Mouse (Mus musculus): ENCODE measurements at regions not wholly inside any gene's neighbourhood (a gene's known extent, or its start where the extent isn't known, plus 50 kb on each side); places are given as distances from the start of the nearest gene placed in this dataset.

DNA sequence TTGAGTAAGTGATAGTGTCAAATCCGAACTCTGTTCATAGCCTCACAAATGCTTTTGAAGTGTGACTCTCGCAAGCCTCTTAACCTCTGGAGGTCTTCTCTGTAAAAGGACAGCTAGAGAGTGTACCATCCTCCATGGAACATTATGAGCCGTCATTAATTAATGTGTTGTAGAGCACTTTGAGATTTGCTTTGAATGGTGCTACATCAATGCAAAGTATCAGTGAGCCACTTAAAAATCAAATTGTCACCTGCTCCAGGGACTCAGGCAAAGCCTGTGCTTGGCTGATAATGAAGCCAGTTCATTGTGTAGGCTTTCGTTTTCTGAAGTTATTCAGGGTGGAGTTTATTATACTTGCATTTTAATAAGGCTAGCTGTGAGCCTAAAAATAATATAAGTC is 801.8 kb upstream of the B3galt2 start:
- no peaks in the 10 kb centered on the region for H3K27me3 ChIP-seq (ENCODE audit: control insufficient read depth, insufficient read depth, low read length)

DNA sequence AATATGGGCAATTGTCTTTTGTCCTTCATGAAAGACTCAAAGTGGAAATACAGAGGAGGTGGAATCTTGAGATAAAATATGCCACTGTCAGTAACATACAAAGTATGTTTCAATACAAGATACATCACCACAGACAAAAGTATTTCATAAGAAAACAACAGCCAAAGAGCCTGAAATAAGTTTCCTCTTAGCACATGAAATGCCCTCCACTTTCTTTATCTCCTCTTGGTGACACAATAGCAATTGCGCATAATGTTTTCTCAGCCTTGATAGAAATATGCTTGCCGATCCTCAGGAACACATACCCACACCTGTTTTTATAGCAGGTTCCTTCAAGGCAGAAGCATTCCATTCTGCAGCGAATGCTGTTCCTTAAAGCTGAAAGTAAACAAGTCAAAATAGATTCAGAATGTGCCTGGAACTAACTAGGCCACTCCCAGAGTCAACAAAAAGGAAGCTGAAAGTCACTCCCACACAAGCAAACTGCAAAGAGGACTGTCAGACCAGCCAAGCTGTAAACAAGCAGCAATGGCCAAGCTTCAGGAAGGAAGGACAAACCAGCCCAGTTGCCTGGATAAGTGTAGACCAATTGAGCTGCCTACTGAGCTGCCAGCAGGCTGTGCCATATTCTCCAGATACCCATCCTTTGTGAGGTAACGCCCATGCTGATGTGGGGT is 773.3 kb upstream of the B3galt2 start:
- H3K4me2 ChIP-seq (ENCODE audit: low read depth, low read length) = no peak overlapping the region
- no peaks in the 10 kb centered on the region for H3K4me1 ChIP-seq (ENCODE audit: control insufficient read depth, insufficient read depth, low read length)
- no peaks in the 10 kb centered on the region for H3K9me3 ChIP-seq (replicated peaks; ENCODE audit: control insufficient read depth, low read length)
- no peak overlapping the region for H3K4me3 ChIP-seq (replicated peaks; ENCODE audit: low read length)
- 60% methylated on average over 4 of the region's 4 CpGs for WGBS
- no peaks in the 10 kb centered on the region for H3K27me3 ChIP-seq (ENCODE audit: control insufficient read depth, insufficient read depth, low read length)
- no peaks in the 10 kb centered on the region for H3K36me3 ChIP-seq (ENCODE audit: control insufficient read depth, insufficient read depth, low read length)
- no peak for ATAC-seq (ENCODE audit: insufficient read depth, low FRiP score)
- no peak overlapping the region for H3K27ac ChIP-seq (ENCODE audit: low read length)
- no peak overlapping the region for H3K9ac ChIP-seq (ENCODE audit: low read length)

More for the DNA sequence above, 801.8 kb upstream of the B3galt2 start:
- Histone ChIP-seq H3K4me1 (ENCODE audit: control insufficient read depth, insufficient read depth, low read length) (no peaks in the 10 kb centered on the region), H3K36me3 (ENCODE audit: control insufficient read depth, insufficient read depth, low read length) (no peaks in the 10 kb centered on the region), H3K4me3 (replicated peaks; ENCODE audit: low read length) (no peak overlapping the region), H3K9ac (ENCODE audit: low read length) (no peak overlapping the region), H3K9me3 (replicated peaks; ENCODE audit: control insufficient read depth, low read length) (no peaks in the 10 kb centered on the region), H3K27ac (ENCODE audit: low read length) (no peak overlapping the region), H3K4me2 (ENCODE audit: low read depth, low read length) (no peak overlapping the region)
- WGBS = 49% methylated on average over 4 of the region's 4 CpGs
- ATAC-seq (ENCODE audit: insufficient read depth, low FRiP score) = no peak

DNA sequence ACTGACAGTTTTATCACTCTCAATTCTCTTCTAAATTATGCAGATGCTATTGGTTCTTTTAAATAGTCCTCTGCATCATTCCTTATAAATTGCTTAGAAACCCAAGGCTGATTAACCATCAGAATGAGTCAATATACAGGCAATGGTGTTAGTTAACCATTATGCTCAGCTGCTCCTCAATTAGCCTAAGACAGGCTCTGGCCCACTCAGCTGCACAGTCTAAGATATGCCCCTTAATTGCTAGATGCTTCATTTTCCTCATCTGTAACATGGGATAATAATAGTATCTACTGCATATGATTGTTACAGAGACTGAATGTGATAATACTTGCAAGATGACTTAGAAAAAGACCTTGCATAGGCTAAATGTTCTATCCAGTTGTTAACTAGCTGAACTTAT is 748.6 kb upstream of the B3galt2 start:
- ATAC-seq (ENCODE audit: insufficient read depth, low FRiP score) = no peak
- Histone ChIP-seq H3K4me3 (replicated peaks; ENCODE audit: low read length) (no peak overlapping the region), H3K9me3 (replicated peaks; ENCODE audit: control insufficient read depth, low read length) (no peaks in the 10 kb centered on the region), H3K4me1 (ENCODE audit: control insufficient read depth, insufficient read depth, low read length) (no peaks in the 10 kb centered on the region), H3K27me3 (ENCODE audit: control insufficient read depth, insufficient read depth, low read length) (no peaks in the 10 kb centered on the region), H3K36me3 (ENCODE audit: control insufficient read depth, insufficient read depth, low read length) (no peaks in the 10 kb centered on the region), H3K9ac (ENCODE audit: low read length) (no peak overlapping the region), H3K4me2 (ENCODE audit: low read depth, low read length) (no peak overlapping the region), H3K27ac (ENCODE audit: low read length) (no peak overlapping the region)

DNA sequence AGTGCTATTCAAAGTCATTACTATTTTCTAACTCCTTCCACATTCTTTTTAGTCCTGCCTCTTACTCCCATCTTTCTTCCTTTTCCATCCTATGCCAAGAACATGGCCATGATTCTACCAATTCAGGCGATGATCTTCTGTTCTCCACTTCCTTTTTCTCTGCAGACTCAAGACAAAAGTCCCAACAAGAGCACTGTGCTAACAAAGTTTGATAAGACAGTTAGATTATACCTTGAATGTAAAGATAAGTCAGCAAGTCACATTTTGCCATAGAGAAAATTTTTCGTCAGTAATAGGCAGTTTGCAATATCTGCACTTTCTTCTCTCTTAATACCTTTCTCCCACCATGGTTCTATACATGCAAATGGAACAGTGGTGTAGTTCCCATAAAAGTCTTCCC is 747.3 kb upstream of the B3galt2 start:
- Histone ChIP-seq H3K27ac (ENCODE audit: low read length) (no peak overlapping the region), H3K9ac (ENCODE audit: low read length) (no peak overlapping the region), H3K36me3 (ENCODE audit: control insufficient read depth, insufficient read depth, low read length) (no peaks in the 10 kb centered on the region), H3K27me3 (ENCODE audit: control insufficient read depth, insufficient read depth, low read length) (no peaks in the 10 kb centered on the region), H3K4me2 (ENCODE audit: low read depth, low read length) (no peak overlapping the region), H3K4me1 (ENCODE audit: control insufficient read depth, insufficient read depth, low read length) (no peaks in the 10 kb centered on the region), H3K4me3 (replicated peaks; ENCODE audit: low read length) (no peak overlapping the region), H3K9me3 (replicated peaks; ENCODE audit: control insufficient read depth, low read length) (no peaks in the 10 kb centered on the region)
- ATAC-seq (ENCODE audit: insufficient read depth, low FRiP score) = no peak
- 84% methylated on average over 2 of the region's 2 CpGs for WGBS

DNA sequence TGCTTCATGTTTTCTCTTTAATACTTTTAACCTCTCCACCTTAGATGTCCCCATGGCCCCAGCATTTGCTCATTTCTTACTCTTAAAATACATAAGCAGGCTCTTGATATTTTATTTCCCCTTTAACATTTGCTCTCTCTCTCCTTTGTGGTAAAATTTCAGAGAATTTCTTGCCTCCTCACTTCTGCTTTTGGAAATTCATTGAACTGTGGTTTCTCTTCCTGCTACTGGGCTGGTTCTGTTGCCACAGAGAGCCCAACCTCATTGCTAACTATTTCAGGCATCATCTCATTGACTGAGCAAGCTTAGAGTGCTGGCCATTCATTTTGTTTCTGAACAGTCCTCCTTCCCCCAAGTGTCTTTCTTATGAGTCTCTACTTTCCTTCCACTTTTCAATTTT is 746.3 kb upstream of the B3galt2 start:
- Histone ChIP-seq H3K4me2 (ENCODE audit: low read depth, low read length) (no peak overlapping the region), H3K27me3 (ENCODE audit: control insufficient read depth, insufficient read depth, low read length) (no peaks in the 10 kb centered on the region), H3K36me3 (ENCODE audit: control insufficient read depth, insufficient read depth, low read length) (no peaks in the 10 kb centered on the region), H3K9me3 (replicated peaks; ENCODE audit: control insufficient read depth, low read length) (no peaks in the 10 kb centered on the region), H3K4me1 (ENCODE audit: control insufficient read depth, insufficient read depth, low read length) (no peaks in the 10 kb centered on the region), H3K27ac (ENCODE audit: low read length) (no peak overlapping the region), H3K9ac (ENCODE audit: low read length) (no peak overlapping the region), H3K4me3 (replicated peaks; ENCODE audit: low read length) (no peak overlapping the region)
- ATAC-seq (ENCODE audit: insufficient read depth, low FRiP score) = no peak

DNA sequence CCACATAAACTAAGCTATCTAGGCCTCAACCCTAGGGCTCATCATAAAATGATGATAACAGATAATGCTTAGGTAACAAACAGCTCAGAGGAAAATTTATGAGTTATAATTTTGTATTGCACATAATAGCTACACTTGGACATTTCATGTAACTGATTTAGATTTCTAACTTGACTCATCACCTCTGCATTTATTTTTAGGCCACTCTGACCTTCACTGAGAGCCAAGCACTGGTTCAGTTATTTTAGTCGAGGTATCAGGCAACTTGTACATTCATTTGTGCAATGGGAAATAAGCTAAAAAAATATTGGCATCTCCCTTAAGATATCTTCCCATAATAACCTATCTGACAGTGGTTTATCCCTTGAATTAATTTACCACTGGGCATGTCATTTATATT is 745.4 kb upstream of the B3galt2 start:
- WGBS = 57% methylated on average over 1 of the region's 1 CpGs
- Histone ChIP-seq H3K27me3 (ENCODE audit: control insufficient read depth, insufficient read depth, low read length) (no peaks in the 10 kb centered on the region), H3K4me1 (ENCODE audit: control insufficient read depth, insufficient read depth, low read length) (no peaks in the 10 kb centered on the region), H3K9me3 (replicated peaks; ENCODE audit: control insufficient read depth, low read length) (no peaks in the 10 kb centered on the region), H3K9ac (ENCODE audit: low read length) (no peak overlapping the region), H3K36me3 (ENCODE audit: control insufficient read depth, insufficient read depth, low read length) (no peaks in the 10 kb centered on the region), H3K27ac (ENCODE audit: low read length) (no peak overlapping the region), H3K4me2 (ENCODE audit: low read depth, low read length) (no peak overlapping the region), H3K4me3 (replicated peaks; ENCODE audit: low read length) (no peak overlapping the region)
- ATAC-seq (ENCODE audit: insufficient read depth, low FRiP score) = no peak

DNA sequence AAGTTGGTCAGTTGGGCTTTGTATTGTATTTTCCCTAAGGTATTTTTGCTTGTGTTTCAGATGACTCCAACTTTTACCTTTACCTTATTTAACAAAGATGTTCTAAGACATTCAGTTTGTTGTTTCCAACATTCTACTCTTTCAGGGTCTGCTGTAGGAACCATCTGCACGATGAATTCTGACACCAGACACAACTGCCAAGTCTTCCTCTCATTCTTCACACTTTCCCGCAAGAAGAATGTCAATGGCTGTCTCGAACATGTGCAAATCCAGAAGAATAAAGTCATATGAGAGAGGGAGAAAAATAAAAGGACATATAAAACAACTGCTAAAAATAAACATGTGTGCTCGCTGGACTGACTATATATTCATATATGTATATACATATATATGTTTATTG is 730.6 kb upstream of the B3galt2 start:
- Histone ChIP-seq H3K4me1 (ENCODE audit: control insufficient read depth, insufficient read depth, low read length) (no peaks in the 10 kb centered on the region), H3K9ac (ENCODE audit: low read length) (no peak overlapping the region), H3K9me3 (replicated peaks; ENCODE audit: control insufficient read depth, low read length) (no peaks in the 10 kb centered on the region), H3K36me3 (ENCODE audit: control insufficient read depth, insufficient read depth, low read length) (no peaks in the 10 kb centered on the region), H3K4me3 (replicated peaks; ENCODE audit: low read length) (no peak overlapping the region), H3K27ac (ENCODE audit: low read length) (no peak overlapping the region), H3K27me3 (ENCODE audit: control insufficient read depth, insufficient read depth, low read length) (no peaks in the 10 kb centered on the region), H3K4me2 (ENCODE audit: low read depth, low read length) (no peak overlapping the region)
- 78% methylated on average over 4 of the region's 4 CpGs for WGBS
- no peak for ATAC-seq (ENCODE audit: insufficient read depth, low FRiP score)

DNA sequence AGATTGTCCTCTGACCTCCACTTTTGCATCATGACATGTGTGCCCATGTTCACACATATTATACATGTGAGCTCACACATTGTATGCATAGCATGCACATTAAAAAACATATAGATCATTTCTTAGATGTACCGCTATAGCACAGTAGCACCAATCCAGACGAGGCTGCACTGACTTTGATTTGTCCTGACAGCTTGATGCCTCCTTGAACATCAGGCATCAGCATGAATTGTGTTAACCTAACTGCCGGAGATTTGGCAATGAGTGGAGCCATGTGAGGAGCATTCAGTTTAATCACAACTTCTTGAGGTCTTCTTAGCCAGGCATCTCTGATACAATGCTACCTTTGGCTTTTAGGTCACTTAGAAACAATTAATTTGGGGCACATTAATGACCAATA is 683.8 kb upstream of the B3galt2 start:
- no peaks in the 10 kb centered on the region for H3K36me3 ChIP-seq (ENCODE audit: control insufficient read depth, insufficient read depth, low read length)
- ATAC-seq (ENCODE audit: insufficient read depth, low FRiP score) = no peak
- WGBS = 83% methylated on average over 3 of the region's 3 CpGs
- H3K9ac ChIP-seq (ENCODE audit: low read length) = no peak overlapping the region
- no peaks in the 10 kb centered on the region for H3K27me3 ChIP-seq (ENCODE audit: control insufficient read depth, insufficient read depth, low read length)
- no peak overlapping the region for H3K4me3 ChIP-seq (replicated peaks; ENCODE audit: low read length)
- no peak overlapping the region for H3K27ac ChIP-seq (ENCODE audit: low read length)
- no peak overlapping the region for H3K4me2 ChIP-seq (ENCODE audit: low read depth, low read length)
- no peaks in the 10 kb centered on the region for H3K9me3 ChIP-seq (replicated peaks; ENCODE audit: control insufficient read depth, low read length)
- H3K4me1 ChIP-seq (ENCODE audit: control insufficient read depth, insufficient read depth, low read length) = no peaks in the 10 kb centered on the region

DNA sequence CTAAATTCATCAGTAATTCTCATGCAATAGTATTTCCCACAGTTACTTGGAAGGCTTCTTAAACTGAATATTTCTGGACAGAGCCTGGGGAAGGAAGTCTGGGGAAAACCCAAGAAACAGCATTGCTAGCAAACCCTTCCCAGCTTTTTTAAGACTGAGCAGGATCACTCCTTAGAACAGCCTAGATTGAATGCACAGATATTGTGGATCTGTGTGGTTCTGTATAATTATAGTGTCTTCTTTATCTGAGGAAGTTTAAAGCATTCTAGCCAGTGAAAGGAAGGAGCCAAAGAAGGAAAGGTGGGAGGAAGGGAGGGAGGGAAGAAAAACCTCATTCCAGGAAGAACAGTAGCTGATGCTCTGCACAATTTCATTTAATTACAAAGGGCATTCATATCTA is 669.0 kb upstream of the B3galt2 start:
- ATAC-seq (ENCODE audit: insufficient read depth, low FRiP score) = no peak
- Histone ChIP-seq H3K4me2 (ENCODE audit: low read depth, low read length) (no peak overlapping the region), H3K4me3 (replicated peaks; ENCODE audit: low read length) (no peak overlapping the region), H3K36me3 (ENCODE audit: control insufficient read depth, insufficient read depth, low read length) (no peaks in the 10 kb centered on the region), H3K9ac (ENCODE audit: low read length) (no peak overlapping the region), H3K27me3 (ENCODE audit: control insufficient read depth, insufficient read depth, low read length) (no peaks in the 10 kb centered on the region), H3K9me3 (replicated peaks; ENCODE audit: control insufficient read depth, low read length) (no peaks in the 10 kb centered on the region), H3K27ac (ENCODE audit: low read length) (no peak overlapping the region), H3K4me1 (ENCODE audit: control insufficient read depth, insufficient read depth, low read length) (no peaks in the 10 kb centered on the region)

DNA sequence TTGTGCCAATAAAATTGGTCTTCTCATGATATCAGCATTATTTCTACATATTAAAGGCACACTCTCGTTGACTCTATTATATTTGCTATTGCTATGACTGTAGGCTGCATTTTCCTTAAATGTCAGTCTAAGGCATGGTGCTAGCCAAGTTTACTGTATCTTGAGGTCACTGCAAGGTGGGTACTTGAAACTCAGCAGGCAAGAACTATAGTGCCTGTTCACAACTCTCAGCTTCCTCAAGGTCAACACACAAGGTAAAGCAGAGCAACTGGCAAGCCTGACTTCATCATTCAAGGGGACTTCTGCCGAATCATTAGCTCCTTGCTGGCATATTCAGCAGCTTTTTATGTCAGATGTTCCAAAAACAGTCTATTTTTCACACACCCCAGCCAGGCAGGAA is 667.1 kb upstream of the B3galt2 start:
- Histone ChIP-seq H3K9ac (ENCODE audit: low read length) (no peak overlapping the region), H3K4me1 (ENCODE audit: control insufficient read depth, insufficient read depth, low read length) (no peaks in the 10 kb centered on the region), H3K9me3 (replicated peaks; ENCODE audit: control insufficient read depth, low read length) (no peaks in the 10 kb centered on the region), H3K36me3 (ENCODE audit: control insufficient read depth, insufficient read depth, low read length) (no peaks in the 10 kb centered on the region), H3K4me2 (ENCODE audit: low read depth, low read length) (no peak overlapping the region), H3K27me3 (ENCODE audit: control insufficient read depth, insufficient read depth, low read length) (no peaks in the 10 kb centered on the region), H3K27ac (ENCODE audit: low read length) (no peak overlapping the region), H3K4me3 (replicated peaks; ENCODE audit: low read length) (no peak overlapping the region)
- 70% methylated on average over 2 of the region's 2 CpGs for WGBS
- ATAC-seq (ENCODE audit: insufficient read depth, low FRiP score) = no peak

Data from stomach, embryonic 16.5 days (tissue).